Mouse (Mus musculus) small intestine, adult 2 months (tissue): ENCODE results near the gene Hdac9.

Experiments used
- CTCF ChIP-seq: fragments of 200-500 bp; IDR thresholded peaks from 2 replicates; pipeline ENCODE4 v1.5.1; 2012; ENCODE audit warnings: low read depth, mild to moderate bottlenecking, control low read depth, inconsistent platforms, low read length, moderate library complexity, mixed read lengths; ENCODE audit not compliant: insufficient replicate concordance, insufficient read length; ENCODE audit errors: extremely low read depth
- POLR2A ChIP-seq: fragments of 200-500 bp; IDR thresholded peaks from 2 replicates; pipeline ENCODE4 v1.6.1; 2012; ENCODE audit warnings: low read depth, mild to moderate bottlenecking, control low read depth, inconsistent platforms, low read length, moderate library complexity

- TF ChIP-seq CTCF: no peak
- no peak for TF ChIP-seq POLR2A
Measured at GRCm38 (mm10) chr12:34142743-34143142, 774.2 kb downstream of the Hdac9 start.
